Mouse (Mus musculus) embryonic facial prominence, embryonic 10.5 days (tissue): ENCODE data around the gene Dscam. TPM values are rescaled to one million over a fixed set of nuclear protein-coding genes. Genes with fewer than 3 reads are reported as not detected.

Source experiments
- DNase-seq: peaks from one replicate; pipeline ENCODE4 v3.0.0-alpha.2; 2017; ENCODE audit warnings: low spot score
- H3K27ac ChIP-seq: fragments of 300-500 bp; sonication (generic); replicated peaks from 2 replicates; pipeline ENCODE4 v1.5.1; 2016; ENCODE audit warnings: mild to moderate bottlenecking
- H3K27me3 ChIP-seq: fragments of 300-500 bp; sonication (generic); replicated peaks from 2 replicates; pipeline ENCODE4 v1.6.1; 2016; ENCODE audit warnings: low read depth, mild to moderate bottlenecking; ENCODE audit not compliant: poor library complexity, severe bottlenecking
- H3K36me3 ChIP-seq: fragments of 300-500 bp; sonication (generic); replicated peaks from 2 replicates; pipeline ENCODE4 v1.6.1; 2016; ENCODE audit warnings: mild to moderate bottlenecking, moderate library complexity
- H3K4me1 ChIP-seq: fragments of 300-500 bp; sonication (generic); 2 replicates; pipeline ENCODE4 v1.6.1; 2016
- H3K4me3 ChIP-seq: fragments of 300-500 bp; sonication (generic); 2 replicates; pipeline ENCODE4 v1.5.1; 2016; ENCODE audit warnings: mild to moderate bottlenecking, moderate library complexity
- H3K9me3 ChIP-seq: fragments of 300-500 bp; sonication (generic); 2 replicates; pipeline ENCODE4 v1.6.1; 2016; ENCODE audit warnings: mild to moderate bottlenecking
- WGBS: fragments of 180-500 bp; shearing (Covaris S2); methylation state at CpG from one replicate; pipeline ENCODE4 v1.1.7; 2016; 5-methylcytosine and 5-hydroxymethylcytosine counted together
- polyA plus RNA-seq: library from polyadenylated mRNA; unstranded; fragments of >200 nt; fragmentation: Nextera tagmentation; extraction: Ambion mirVana; gene quantifications from 2 replicates; pipeline ENCODE4 v1.2.1, GENCODE M21; 2016

The Dscam gene
- polyA plus RNA-seq, 1 experiment from 2014 or later = 0.25 TPM

DNA sequence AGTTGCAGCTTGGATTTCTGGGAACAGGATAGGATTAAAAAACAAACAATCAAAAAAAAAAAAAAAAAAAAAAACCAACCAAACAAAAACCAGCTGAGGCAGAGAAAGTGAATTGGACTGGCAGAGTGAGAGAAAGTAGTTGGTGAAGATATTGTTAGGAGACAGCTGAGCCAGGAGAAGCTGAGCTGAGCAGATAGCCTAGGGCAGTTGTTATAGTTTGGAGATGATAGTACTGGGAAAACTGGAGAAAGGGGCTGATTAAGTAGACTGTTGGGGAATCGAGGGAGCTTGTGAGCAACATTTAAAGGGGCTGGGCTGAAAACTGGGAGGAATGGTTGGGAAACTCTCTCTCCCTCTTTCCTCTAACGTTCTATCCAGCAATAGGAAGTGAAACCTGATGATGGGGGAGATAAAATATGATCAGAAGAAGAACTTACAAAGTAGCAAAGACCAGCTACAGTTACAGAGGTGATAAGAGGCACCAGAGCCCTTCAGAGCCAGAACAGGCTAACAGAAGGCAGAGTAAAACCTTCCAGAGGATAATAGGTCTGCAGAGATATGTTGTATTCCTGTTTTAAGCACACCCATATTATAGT, 201.6 kb downstream of the Dscam start:
- Histone ChIP-seq H3K4me1 (no peaks in the 10 kb centered on the region), H3K9me3 (no peaks in the 10 kb centered on the region), H3K4me3 (no peak overlapping the region), H3K27me3 (no peaks in the 10 kb centered on the region), H3K27ac (no peak overlapping the region), H3K36me3 (no peaks in the 10 kb centered on the region)
- WGBS = 69% methylated on average over 2 of the region's 2 CpGs
- DNase-seq = no peak

DNA sequence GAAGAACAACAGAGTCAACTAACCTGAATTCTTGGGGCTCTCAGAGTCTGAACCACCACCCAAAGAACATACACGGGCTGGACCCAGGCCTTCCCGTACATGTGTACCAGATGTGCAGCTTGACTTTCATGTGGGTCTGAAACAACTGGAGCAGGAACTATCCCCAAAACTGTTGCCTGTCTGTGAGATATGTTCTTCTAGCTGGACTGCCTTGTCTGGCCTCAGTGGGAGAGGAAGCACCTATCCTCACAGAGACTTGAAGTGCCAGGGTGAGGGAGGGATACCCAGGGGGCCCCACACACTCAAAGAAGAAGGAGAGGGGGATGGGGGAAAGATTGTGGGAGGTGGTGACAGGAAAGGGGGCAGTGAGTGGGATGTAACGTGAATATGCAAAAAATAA, 210.9 kb downstream of the Dscam start:
- Histone ChIP-seq H3K36me3 (no peaks in the 10 kb centered on the region), H3K27ac (no peak overlapping the region), H3K9me3 (no peaks in the 10 kb centered on the region), H3K27me3 (no peaks in the 10 kb centered on the region), H3K4me3 (no peak overlapping the region), H3K4me1 (no peaks in the 10 kb centered on the region)
- no peak for DNase-seq
- 88% methylated on average over 3 of the region's 3 CpGs for WGBS

DNA sequence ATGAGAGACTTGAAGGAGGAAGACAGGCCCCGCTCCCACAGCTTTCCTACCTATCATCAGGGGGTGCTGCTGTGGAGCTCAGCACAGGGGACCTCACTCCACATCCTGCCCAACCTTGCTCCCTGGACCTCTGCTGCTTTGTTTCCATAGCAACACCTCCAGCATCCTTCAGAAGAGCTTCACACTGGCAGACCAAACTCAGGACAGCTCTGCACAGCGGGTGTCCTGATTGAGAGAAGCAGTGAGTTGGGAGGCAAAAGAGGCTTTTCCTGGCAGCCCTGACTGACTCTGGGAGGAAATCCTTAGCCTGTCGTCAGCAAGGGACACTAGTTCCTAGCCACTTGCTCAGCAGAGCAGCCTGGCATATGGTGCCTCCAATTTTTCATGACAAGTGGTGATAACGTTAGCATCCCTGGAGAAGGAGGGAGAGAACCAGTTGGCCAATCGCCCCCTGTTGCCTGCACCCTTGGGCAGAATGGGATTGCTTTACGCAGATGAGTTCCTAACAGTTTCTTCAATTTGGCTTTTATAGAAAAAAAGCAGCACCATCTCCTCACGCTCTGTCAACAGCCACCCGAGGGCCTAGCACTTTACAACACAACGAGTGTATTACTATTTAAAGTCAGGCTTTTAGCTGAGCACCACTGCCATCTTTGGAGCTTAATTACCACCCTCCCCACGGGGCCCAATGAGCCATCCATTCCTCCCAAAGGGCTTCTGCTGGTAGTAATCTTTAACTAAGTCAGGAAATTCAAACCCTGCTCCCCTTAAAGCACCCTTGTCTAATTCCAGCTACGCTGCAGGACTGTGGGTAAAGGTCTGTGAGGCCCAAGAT, 224.9 kb downstream of the Dscam start:
- H3K9me3 ChIP-seq = no peaks in the 10 kb centered on the region
- DNase-seq = no peak
- 43% methylated on average over 11 of the region's 11 CpGs for WGBS
- H3K4me1 ChIP-seq = peaks cover 6% of the 10 kb centered on the region
- no peaks in the 10 kb centered on the region for H3K36me3 ChIP-seq
- H3K27me3 ChIP-seq = peaks cover 11% of the 10 kb centered on the region; the same call in 1 of the 2 replicates
- H3K27ac ChIP-seq = no peak overlapping the region
- no peak overlapping the region for H3K4me3 ChIP-seq

- H3K27me3 ChIP-seq = peaks cover 11% of the 10 kb centered on the region; the same call in 1 of the 2 replicates
These were observed 226.9 kb downstream of the Dscam start for GRCm38 (mm10) chr16:96943648-96944047.

GRCm38 (mm10) chr16:96934795-96935194, 235.8 kb downstream of the Dscam start:
- no peak for DNase-seq
- Histone ChIP-seq H3K4me1 (no peaks in the 10 kb centered on the region), H3K4me3 (no peak overlapping the region), H3K9me3 (no peaks in the 10 kb centered on the region), H3K27ac (no peak overlapping the region), H3K27me3 (no peaks in the 10 kb centered on the region), H3K36me3 (no peaks in the 10 kb centered on the region)
- 91% methylated on average over 2 of the region's 2 CpGs for WGBS

More at GRCm38 (mm10) chr16:96943648-96944047, 226.9 kb downstream of the Dscam start:
- Histone ChIP-seq H3K4me3 (no peak overlapping the region), H3K4me1 (peaks cover 6% of the 10 kb centered on the region; the same call in 1 of the 2 replicates), H3K9me3 (no peaks in the 10 kb centered on the region), H3K36me3 (no peaks in the 10 kb centered on the region), H3K27ac (no peak overlapping the region)
- 92% methylated on average over 2 of the region's 2 CpGs for WGBS
- no peak for DNase-seq

DNA sequence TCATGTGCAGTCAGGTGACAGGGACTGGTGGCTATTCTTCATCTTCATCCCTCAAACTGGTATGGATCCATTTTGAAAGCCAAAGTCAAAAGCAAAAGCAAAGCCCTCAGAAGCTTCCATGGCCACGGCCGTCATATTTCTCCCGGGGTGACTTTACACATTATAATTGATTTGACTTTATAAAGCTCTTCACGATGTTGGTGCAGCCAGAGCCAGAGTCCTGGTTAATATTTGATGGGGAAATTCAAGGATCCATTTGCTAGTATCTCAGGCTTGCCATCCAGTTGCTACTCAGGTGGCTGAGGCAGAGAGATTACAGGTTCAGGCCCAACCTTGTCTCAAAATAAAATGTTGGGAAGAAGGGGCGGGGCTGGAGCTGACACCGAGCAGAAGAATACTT, 238.3 kb downstream of the Dscam start:
- 93% methylated on average over 6 of the region's 6 CpGs for WGBS
- no peaks in the 10 kb centered on the region for H3K27me3 ChIP-seq
- no peaks in the 10 kb centered on the region for H3K36me3 ChIP-seq
- H3K9me3 ChIP-seq = no peaks in the 10 kb centered on the region
- peaks cover 2% of the 10 kb centered on the region; the same call in 1 of the 2 replicates for H3K4me1 ChIP-seq
- no peak overlapping the region for H3K27ac ChIP-seq
- H3K4me3 ChIP-seq = no peak overlapping the region
- DNase-seq = no peak

GRCm38 (mm10) chr16:96931771-96932170, 238.8 kb downstream of the Dscam start:
- H3K36me3 ChIP-seq = no peaks in the 10 kb centered on the region
- no peak overlapping the region for H3K4me3 ChIP-seq
- H3K27me3 ChIP-seq = no peaks in the 10 kb centered on the region
- no peak for DNase-seq
- WGBS = 83% methylated on average over 2 of the region's 2 CpGs
- peaks cover 5% of the 10 kb centered on the region; the same call in 1 of the 2 replicates for H3K4me1 ChIP-seq
- H3K9me3 ChIP-seq = no peaks in the 10 kb centered on the region
- no peak overlapping the region for H3K27ac ChIP-seq

- H3K4me3 ChIP-seq = no peak overlapping the region
- no peak overlapping the region for H3K27ac ChIP-seq
- H3K27me3 ChIP-seq = no peaks in the 10 kb centered on the region
- peaks cover 5% of the 10 kb centered on the region; the same call in 1 of the 2 replicates for H3K4me1 ChIP-seq
- H3K36me3 ChIP-seq = no peaks in the 10 kb centered on the region
- 93% methylated on average over 1 of the region's 1 CpGs for WGBS
- no peaks in the 10 kb centered on the region for H3K9me3 ChIP-seq
- DNase-seq = no peak
These were observed 242.5 kb downstream of the Dscam start for GRCm38 (mm10) chr16:96928011-96928410.

GRCm38 (mm10) chr16:96927408-96927807, 243.1 kb downstream of the Dscam start:
- H3K27ac ChIP-seq = no peak overlapping the region
- H3K4me3 ChIP-seq = no peak overlapping the region
- DNase-seq = no peak
- no peaks in the 10 kb centered on the region for H3K9me3 ChIP-seq
- no peaks in the 10 kb centered on the region for H3K27me3 ChIP-seq
- H3K36me3 ChIP-seq = no peaks in the 10 kb centered on the region
- H3K4me1 ChIP-seq = peaks cover 5% of the 10 kb centered on the region; the same call in 1 of the 2 replicates

GRCm38 (mm10) chr16:96926977-96927376, 243.6 kb downstream of the Dscam start:
- 56% methylated on average over 3 of the region's 3 CpGs for WGBS
- Histone ChIP-seq H3K27ac (no peak overlapping the region), H3K4me3 (no peak overlapping the region), H3K27me3 (no peaks in the 10 kb centered on the region), H3K4me1 (peaks cover 5% of the 10 kb centered on the region; the same call in 1 of the 2 replicates), H3K36me3 (no peaks in the 10 kb centered on the region), H3K9me3 (no peaks in the 10 kb centered on the region)
- DNase-seq = no peak

GRCm38 (mm10) chr16:96923941-96924340, 246.6 kb downstream of the Dscam start:
- no peak for DNase-seq
- no peak overlapping the region for H3K27ac ChIP-seq
- WGBS = 92% methylated on average over 4 of the region's 4 CpGs
- no peaks in the 10 kb centered on the region for H3K27me3 ChIP-seq
- no peak overlapping the region for H3K4me3 ChIP-seq
- H3K9me3 ChIP-seq = no peaks in the 10 kb centered on the region
- peaks cover 5% of the 10 kb centered on the region; the same call in 1 of the 2 replicates for H3K4me1 ChIP-seq
- H3K36me3 ChIP-seq = no peaks in the 10 kb centered on the region

DNA sequence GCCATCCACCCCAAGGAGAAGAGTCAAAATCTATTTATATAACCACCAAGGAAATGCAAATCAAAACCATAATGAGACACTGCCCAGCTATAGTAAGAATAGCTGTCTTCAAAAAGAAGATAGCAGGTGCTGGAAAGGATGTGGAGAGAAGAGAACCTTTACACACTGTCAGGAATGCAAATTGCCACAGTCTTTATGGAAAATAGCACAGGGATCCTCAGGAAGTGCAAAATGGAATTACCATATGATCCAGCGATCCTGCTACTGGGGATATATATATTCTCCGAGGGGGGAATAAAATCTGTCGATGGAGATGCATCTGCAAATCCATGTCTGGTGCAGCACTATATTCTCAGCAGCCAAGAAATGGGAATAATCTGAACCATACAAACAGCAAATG, 256.1 kb downstream of the Dscam start:
- 91% methylated on average over 3 of the region's 3 CpGs for WGBS
- no peak for DNase-seq
- Histone ChIP-seq H3K27ac (no peak overlapping the region), H3K4me3 (no peak overlapping the region), H3K27me3 (no peaks in the 10 kb centered on the region), H3K9me3 (no peaks in the 10 kb centered on the region), H3K4me1 (no peaks in the 10 kb centered on the region), H3K36me3 (no peaks in the 10 kb centered on the region)

DNA sequence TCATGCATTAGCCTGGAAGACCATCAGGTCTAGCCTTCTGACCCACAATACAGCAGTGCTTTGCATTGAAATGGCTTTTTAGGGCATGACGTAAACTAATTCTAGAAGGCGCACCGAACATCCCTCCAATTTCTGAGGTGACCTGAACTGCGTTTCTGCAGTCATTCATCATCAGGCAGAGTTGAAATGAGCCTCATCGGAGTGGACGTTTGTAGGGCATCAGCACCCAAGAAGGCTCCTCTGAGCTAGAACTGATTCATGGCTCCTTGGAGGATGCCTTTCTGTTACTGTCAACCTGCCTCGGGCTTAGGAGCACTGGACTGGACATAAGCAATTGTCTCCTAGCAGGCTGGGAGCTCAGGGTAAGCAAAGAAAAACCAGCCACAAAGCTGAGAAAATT, 257.7 kb downstream of the Dscam start:
- 90% methylated on average over 7 of the region's 7 CpGs for WGBS
- no peak overlapping the region for H3K27ac ChIP-seq
- H3K36me3 ChIP-seq = no peaks in the 10 kb centered on the region
- H3K27me3 ChIP-seq = no peaks in the 10 kb centered on the region
- no peak overlapping the region for H3K4me3 ChIP-seq
- no peaks in the 10 kb centered on the region for H3K9me3 ChIP-seq
- H3K4me1 ChIP-seq = no peaks in the 10 kb centered on the region
- DNase-seq = no peak
